Mouse (Mus musculus): ENCODE data around the gene Pipox. TPM values are rescaled to one million over a fixed set of nuclear protein-coding genes. Genes with fewer than 3 reads are reported as not detected.
A peak's percentile ranks its signal among the peaks of the same experiment; 100 is the strongest.

Gene Pipox
- total and polyA plus RNA-seq, 2 experiments from 2014 or later, result 3.6 to 5.1 TPM

- H3K9ac ChIP-seq (replicated peaks; ENCODE audit: low read length, poor library complexity, severe bottlenecking), result no peak overlapping the region
- no peak overlapping the region for H3K27ac ChIP-seq (ENCODE audit: low read depth, low read length)
- WGBS, result 43% methylated on average over 4 of the region's 4 CpGs
- no peak overlapping the region for H3K4me3 ChIP-seq (ENCODE audit: low read depth, low read length)
- no peak for DNase-seq (ENCODE audit: low spot score)
- peaks cover 77% of the 10 kb centered on the region for H3K36me3 ChIP-seq (ENCODE audit: insufficient read depth, low read length)
- H3K27me3 ChIP-seq (ENCODE audit: insufficient read depth, low read length), result no peaks in the 10 kb centered on the region
- ATAC-seq (ENCODE audit: low FRiP score), result no peak
- peaks cover 5% of the 10 kb centered on the region; the same call in 1 of the 2 replicates for H3K4me1 ChIP-seq (ENCODE audit: insufficient read depth, low read length)
- H3K4me2 ChIP-seq (ENCODE audit: low read depth, low read length, poor library complexity, severe bottlenecking), result no peak overlapping the region
- no peak for TF ChIP-seq CTCF (IDR thresholded peaks at IDR 0.05)
- no peaks in the 10 kb centered on the region for H3K9me3 ChIP-seq (ENCODE audit: low read length)
Observed at GRCm38 (mm10) chr11:77843906-77844200, 50.0 kb downstream of the Pipox start.

- H3K4me1 ChIP-seq (ENCODE audit: insufficient read depth, low read length), result 0 out of 2 replicates have a peak, but pooled peaks cover 5% of the 10 kb centered on the region
Observed at GRCm38 (mm10) chr11:77843068-77843905, 50.6 kb downstream of the Pipox start.

DNA sequence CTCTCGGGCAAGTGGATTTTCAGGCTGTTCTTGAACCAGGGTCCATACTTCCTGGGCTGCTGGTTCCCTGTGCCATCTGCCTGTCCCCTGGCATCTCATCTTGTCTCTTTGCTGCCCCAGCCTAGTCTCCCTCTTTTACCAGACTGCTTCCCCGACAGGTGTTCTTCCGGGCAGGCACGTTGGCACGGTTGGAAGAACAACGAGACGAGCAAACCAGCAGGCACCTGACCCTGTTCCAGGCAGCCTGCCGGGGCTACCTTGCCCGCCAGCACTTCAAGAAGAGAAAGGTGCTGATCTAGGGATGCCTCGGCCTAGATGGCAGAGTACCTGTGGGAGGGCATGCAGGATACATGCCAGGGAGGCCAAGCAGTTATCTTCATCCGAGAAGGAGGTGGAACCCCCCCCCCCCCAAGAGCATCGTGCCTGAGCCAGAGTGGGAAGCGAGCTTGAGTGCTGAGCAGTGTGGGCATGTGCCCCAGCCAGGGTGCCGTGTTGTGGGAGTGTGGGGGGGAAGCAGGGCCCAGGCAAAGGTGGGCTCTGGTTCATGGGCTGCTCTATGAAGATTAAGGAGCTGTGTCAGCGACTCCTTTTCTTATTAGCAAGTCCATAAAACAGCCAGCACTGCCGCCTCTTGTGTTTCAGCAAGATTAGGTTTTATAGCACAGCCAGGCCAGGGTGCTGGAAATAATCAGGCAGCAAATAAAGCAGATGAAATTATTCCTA lies 53.2 kb downstream of the Pipox start:
- no peak overlapping the region for H3K27ac ChIP-seq (ENCODE audit: low read depth, low read length)
- no peak for ATAC-seq (ENCODE audit: low FRiP score)

More at GRCm38 (mm10) chr11:77843068-77843905, 50.6 kb downstream of the Pipox start:
- ATAC-seq (ENCODE audit: low FRiP score), result no peak
- H3K4me2 ChIP-seq (ENCODE audit: low read depth, low read length, poor library complexity, severe bottlenecking), result no peak overlapping the region
- H3K36me3 ChIP-seq (ENCODE audit: insufficient read depth, low read length), result peaks cover 77% of the 10 kb centered on the region
- no peak overlapping the region for H3K27ac ChIP-seq (ENCODE audit: low read depth, low read length)
- H3K4me3 ChIP-seq (ENCODE audit: low read depth, low read length), result no peak overlapping the region
- no peak for TF ChIP-seq CTCF (IDR thresholded peaks at IDR 0.05)
- H3K9ac ChIP-seq (replicated peaks; ENCODE audit: low read length, poor library complexity, severe bottlenecking), result no peak overlapping the region
- H3K27me3 ChIP-seq (ENCODE audit: insufficient read depth, low read length), result no peaks in the 10 kb centered on the region
- 89% methylated on average over 20 of the region's 21 CpGs for WGBS
- no peaks in the 10 kb centered on the region for H3K9me3 ChIP-seq (ENCODE audit: low read length)
- DNase-seq (ENCODE audit: low spot score), result no peak

GRCm38 (mm10) chr11:77837856-77838255 lies 56.0 kb downstream of the Pipox start:
- no peak for DNase-seq (ENCODE audit: low spot score)
- WGBS, result 90% methylated on average over 5 of the region's 5 CpGs

More for the DNA sequence above, 53.2 kb downstream of the Pipox start:
- TF ChIP-seq CTCF (IDR thresholded peaks at IDR 0.05), result no peak
- H3K27me3 ChIP-seq (ENCODE audit: insufficient read depth, low read length), result no peaks in the 10 kb centered on the region
- H3K4me1 ChIP-seq (ENCODE audit: insufficient read depth, low read length), result no peaks in the 10 kb centered on the region
- peaks cover 77% of the 10 kb centered on the region for H3K36me3 ChIP-seq (ENCODE audit: insufficient read depth, low read length)
- no peak overlapping the region for H3K4me2 ChIP-seq (ENCODE audit: low read depth, low read length, poor library complexity, severe bottlenecking)
- DNase-seq (ENCODE audit: low spot score), result no peak
- H3K4me3 ChIP-seq (ENCODE audit: low read depth, low read length), result no peak overlapping the region
- 0 out of 2 replicates have a peak overlapping the region, but pooled peaks have one; percentile 2 for H3K9ac ChIP-seq (replicated peaks; ENCODE audit: low read length, poor library complexity, severe bottlenecking)
- no peaks in the 10 kb centered on the region for H3K9me3 ChIP-seq (ENCODE audit: low read length)
- WGBS, result 86% methylated on average over 16 of the region's 16 CpGs

GRCm38 (mm10) chr11:77836751-77837150 lies 57.1 kb downstream of the Pipox start:
- no peak for TF ChIP-seq CTCF (IDR thresholded peaks at IDR 0.05)
- H3K27ac ChIP-seq (ENCODE audit: low read depth, low read length), result no peak overlapping the region
- ATAC-seq (ENCODE audit: low FRiP score) (no peak), DNase-seq (ENCODE audit: low spot score) (no peak)
- no peak overlapping the region for H3K9ac ChIP-seq (replicated peaks; ENCODE audit: low read length, poor library complexity, severe bottlenecking)
- H3K4me1 ChIP-seq (ENCODE audit: insufficient read depth, low read length), result no peaks in the 10 kb centered on the region
- H3K36me3 ChIP-seq (ENCODE audit: insufficient read depth, low read length), result peaks cover 70% of the 10 kb centered on the region
- no peak overlapping the region for H3K4me3 ChIP-seq (ENCODE audit: low read depth, low read length)
- no peak overlapping the region for H3K4me2 ChIP-seq (ENCODE audit: low read depth, low read length, poor library complexity, severe bottlenecking)
- H3K27me3 ChIP-seq (ENCODE audit: insufficient read depth, low read length), result no peaks in the 10 kb centered on the region
- 75% methylated on average over 4 of the region's 4 CpGs for whole genome bisulfite sequencing
- H3K9me3 ChIP-seq (ENCODE audit: low read length), result no peaks in the 10 kb centered on the region

More at GRCm38 (mm10) chr11:77837856-77838255, 56.0 kb downstream of the Pipox start:
- Histone ChIP-seq H3K9me3 (ENCODE audit: low read length) (no peaks in the 10 kb centered on the region), H3K27ac (ENCODE audit: low read depth, low read length) (no peak overlapping the region), H3K4me1 (ENCODE audit: insufficient read depth, low read length) (no peaks in the 10 kb centered on the region), H3K27me3 (ENCODE audit: insufficient read depth, low read length) (no peaks in the 10 kb centered on the region), H3K4me3 (ENCODE audit: low read depth, low read length) (no peak overlapping the region), H3K4me2 (ENCODE audit: low read depth, low read length, poor library complexity, severe bottlenecking) (no peak overlapping the region), H3K36me3 (ENCODE audit: insufficient read depth, low read length) (peaks cover 71% of the 10 kb centered on the region), H3K9ac (replicated peaks; ENCODE audit: low read length, poor library complexity, severe bottlenecking) (no peak overlapping the region)
- TF ChIP-seq CTCF (IDR thresholded peaks at IDR 0.05), result no peak
- ATAC-seq (ENCODE audit: low FRiP score), result no peak

- Histone ChIP-seq H3K27me3 (ENCODE audit: insufficient read depth, low read length) (no peaks in the 10 kb centered on the region), H3K4me1 (ENCODE audit: insufficient read depth, low read length) (no peaks in the 10 kb centered on the region), H3K4me3 (ENCODE audit: low read depth, low read length) (no peak overlapping the region), H3K36me3 (ENCODE audit: insufficient read depth, low read length) (peaks cover 66% of the 10 kb centered on the region), H3K4me2 (ENCODE audit: low read depth, low read length, poor library complexity, severe bottlenecking) (no peak overlapping the region), H3K9me3 (ENCODE audit: low read length) (no peaks in the 10 kb centered on the region), H3K9ac (replicated peaks; ENCODE audit: low read length, poor library complexity, severe bottlenecking) (no peak overlapping the region), H3K27ac (ENCODE audit: low read depth, low read length) (no peak overlapping the region)
- TF ChIP-seq CTCF (IDR thresholded peaks at IDR 0.05), result no peak
- DNase-seq (ENCODE audit: low spot score) (no peak), ATAC-seq (ENCODE audit: low FRiP score) (no peak)
- WGBS, result 59% methylated on average over 5 of the region's 5 CpGs
Observed at GRCm38 (mm10) chr11:77836290-77836689, 57.6 kb downstream of the Pipox start.
